Mouse (Mus musculus): ENCODE data around the gene Calm5. TPM values are rescaled to one million over a fixed set of nuclear protein-coding genes. Genes with fewer than 3 reads are reported as not detected.
"Not testable (repeated sequence)": the region's sequence is repeated elsewhere in the genome, so short reads cannot be mapped to it uniquely, and the experiment has no call there.

The Calm5 gene
- total RNA-seq, 2 experiments from 2014 or later: not detected

- intact Hi-C loops (cut with DNase I): loop anchor here (2.0 to 5.0 kb wide), 2 partner anchors 105 to 232 kb away; no protein-coding TSS in a partner anchor
- peak; percentile 53 to 64 for DNase-seq (ENCODE audit: extremely low spot score in 1 of 2, low spot score in 2 of 2)
These were observed 42.9 kb downstream of the Calm5 start for GRCm38 (mm10) chr13:3896913-3897312.

- not testable (repeated sequence) for DNase-seq (ENCODE audit: extremely low spot score in 1 of 2, low spot score in 2 of 2)
- intact Hi-C loops (cut with DNase I): loop anchor here (5.0 kb wide), 1 partner anchor 104 kb away; no protein-coding TSS in a partner anchor
These were observed 44.2 kb downstream of the Calm5 start for GRCm38 (mm10) chr13:3898202-3898601.

- intact Hi-C loops (cut with DNase I): loop anchor here (5.0 kb wide), 1 partner anchor 103 kb away; no protein-coding TSS in a partner anchor
- no peak for DNase-seq (ENCODE audit: extremely low spot score in 1 of 2, low spot score in 2 of 2)
These were observed 45.3 kb downstream of the Calm5 start for GRCm38 (mm10) chr13:3899301-3899700.

Other genes starting within 250 kb of the Calm5 start
- gene Fam208b, start 243.1 kb upstream of the Calm5 start, total RNA-seq (2021): 10 to 100 TPM; 28.0 to 28.4 TPM
- gene Asb13, start 220.1 kb upstream of the Calm5 start, total RNA-seq (2021): 10 to 100 TPM; 29.4 to 32.2 TPM
- gene Calml3, start 49.9 kb upstream of the Calm5 start, total RNA-seq (2021): not detected
- not detected for gene Calm4, start 16.4 kb upstream of the Calm5 start, total RNA-seq (2021)
- 10 to 100 TPM; 14.0 to 23.5 TPM for gene Net1, start 64.0 kb downstream of the Calm5 start, total RNA-seq (2021)
- not detected for gene Tubal3, start 64.1 kb downstream of the Calm5 start, total RNA-seq (2021)
- not detected for gene Ucn3, start 91.2 kb downstream of the Calm5 start, total RNA-seq (2021)
- gene Akr1c14, start 194.8 kb downstream of the Calm5 start, total RNA-seq (2021): 1 to 10 TPM; 1.1 to 1.7 TPM

Data from left cerebral cortex, postnatal 10 days (tissue).